ENCODE assay signal across 8 mouse cellular contexts in genomic region chr4:132515369-132516155, GRCm38 (mm10). TPM values are rescaled to one million over a fixed set of nuclear protein-coding genes. Genes with fewer than 3 reads are reported as not detected.
DNase-seq lines count a peak whose midpoint lies in the region; ATAC-seq and TF ChIP-seq lines count a peak whose summit lies in the region.

No protein-coding gene starts in this region.

- TF ChIP-seq CTCF in CH12.LX (conservative IDR thresholded peaks at IDR 0.05 in 1 of 2, IDR thresholded peaks at IDR 0.05 in 1 of 2; ENCODE audit: low read depth in 2 of 2, low read length in 2 of 2), result no peak
- no peak for TF ChIP-seq CTCF in heart, postnatal 0 days (IDR thresholded peaks at IDR 0.05; ENCODE audit: low read depth)
- TF ChIP-seq CTCF in testis, adult 2 months (IDR thresholded peaks at IDR 0.05; ENCODE audit: control insufficient read depth, insufficient read depth, insufficient replicate concordance, low read depth, low read length), result no peak

- no peaks in the 10 kb centered on the region for H3K79me2 ChIP-seq in CH12.LX (replicated peaks; ENCODE audit: control insufficient read depth, extremely low read depth, insufficient read depth, poor library complexity, severe bottlenecking)

- H3K4me2 ChIP-seq in CH12.LX (ENCODE audit: insufficient read depth, low read depth, poor library complexity, severe bottlenecking), result peak overlapping the region; percentile 84
- H3K4me2 ChIP-seq in forebrain, embryonic 11.5 days (ENCODE audit: low read depth, low read length, severe bottlenecking), result peak overlapping the region; percentile 85
- peak overlapping the region; percentile 87 for H3K4me2 ChIP-seq in heart, postnatal 0 days (ENCODE audit: low read depth, low read length)
- H3K4me2 ChIP-seq in liver, embryonic 16.5 days (ENCODE audit: low read depth, low read length), result peak overlapping the region; percentile 87
- H3K4me2 ChIP-seq in neural tube, embryonic 13.5 days, result peak overlapping the region; percentile 91

- no peaks in the 10 kb centered on the region for H3K27me3 ChIP-seq in CH12.LX (replicated peaks)
- no peaks in the 10 kb centered on the region for H3K27me3 ChIP-seq in forebrain, embryonic 11.5 days (ENCODE audit: control insufficient read depth, insufficient read depth, low read length)
- no peaks in the 10 kb centered on the region for H3K27me3 ChIP-seq in heart, postnatal 0 days (ENCODE audit: control insufficient read depth, insufficient read depth, low read length)
- H3K27me3 ChIP-seq in liver, embryonic 16.5 days (ENCODE audit: control insufficient read depth, insufficient read depth, low read depth, low read length), result no peaks in the 10 kb centered on the region
- peaks cover 14% of the 10 kb centered on the region for H3K27me3 ChIP-seq in neural tube, embryonic 13.5 days
- H3K27me3 ChIP-seq in testis, adult 2 months (ENCODE audit: control insufficient read depth, insufficient read depth, low read length), result no peaks in the 10 kb centered on the region

- H3K4me3 ChIP-seq in CH12.LX (replicated peaks in 1 of 3; ENCODE audit: low read depth in 2 of 3, low read length in 2 of 3, poor library complexity in 1 of 3), result peak overlapping the region; percentile 52 to 64 (median 63)
- H3K4me3 ChIP-seq in forebrain, embryonic 11.5 days (ENCODE audit: low read depth, low read length), result peak overlapping the region; percentile 41
- H3K4me3 ChIP-seq in heart, postnatal 0 days (ENCODE audit: low read depth, low read length), result peak overlapping the region; percentile 57
- peak overlapping the region; percentile 65 for H3K4me3 ChIP-seq in liver, embryonic 16.5 days (ENCODE audit: low read depth, low read length)
- H3K4me3 ChIP-seq in neural tube, embryonic 13.5 days, result peak overlapping the region; percentile 42
- H3K4me3 ChIP-seq in testis, adult 2 months (ENCODE audit: control insufficient read depth, low read depth, low read length), result peak overlapping the region; percentile 97

- in situ Hi-C loops in CH12.LX (cut with MboI; ENCODE audit: low pct_ligation_motif_present, low pct_unique_long_range_greater_than_20kb, low sequenced_read_pairs), result loop anchor here (25.0 kb wide), 2 partner anchors 203 to 428 kb away; partner anchors contain the start of genes Epb41 and Rab42

- H3K4me1 ChIP-seq in CH12.LX (ENCODE audit: control insufficient read depth in 1 of 2, insufficient read depth in 2 of 2), result peaks cover 3 to 33% of the 10 kb centered on the region in 2 experiments
- 0 out of 2 replicates have a peak, but pooled peaks cover 2% of the 10 kb centered on the region for H3K4me1 ChIP-seq in forebrain, embryonic 11.5 days (replicated peaks; ENCODE audit: control insufficient read depth, insufficient read depth, low read length)
- H3K4me1 ChIP-seq in heart, postnatal 0 days (ENCODE audit: control insufficient read depth, insufficient read depth), result peaks cover 7% of the 10 kb centered on the region; the same call in 1 of the 2 replicates
- peaks cover 42% of the 10 kb centered on the region for H3K4me1 ChIP-seq in liver, embryonic 16.5 days (ENCODE audit: control insufficient read depth, low read depth, low read length)
- peaks cover 16% of the 10 kb centered on the region for H3K4me1 ChIP-seq in neural tube, embryonic 13.5 days (replicated peaks)
- peaks cover 14% of the 10 kb centered on the region for H3K4me1 ChIP-seq in testis, adult 2 months (ENCODE audit: control insufficient read depth, insufficient read depth, low read length)

- no peak for TF ChIP-seq EP300 in CH12.LX (IDR thresholded peaks at IDR 0.05; ENCODE audit: low read length)
- no peak for TF ChIP-seq EP300 in heart, postnatal 0 days (IDR thresholded peaks at IDR 0.05; ENCODE audit: low read depth)

- H3K27ac ChIP-seq in CH12.LX (ENCODE audit: insufficient read depth, low read depth), result peak overlapping the region; percentile 91
- peak overlapping the region; percentile 57; the same call in 1 of the 2 replicates for H3K27ac ChIP-seq in forebrain, embryonic 11.5 days (ENCODE audit: low read depth, low read length)
- H3K27ac ChIP-seq in heart, postnatal 0 days (ENCODE audit: low read depth), result peak overlapping the region; percentile 84
- H3K27ac ChIP-seq in liver, embryonic 16.5 days (ENCODE audit: low read length), result peak overlapping the region; percentile 91
- peak overlapping the region; percentile 71 for H3K27ac ChIP-seq in neural tube, embryonic 13.5 days (replicated peaks)
- H3K27ac ChIP-seq in testis, adult 2 months (ENCODE audit: control insufficient read depth, insufficient read depth, low read depth, low read length), result peak overlapping the region; percentile 98

- peak overlapping the region; percentile 99 for H3K9ac ChIP-seq in CH12.LX (ENCODE audit: insufficient read depth, low read depth)
- peak overlapping the region; percentile 37; the same call in 1 of the 2 replicates for H3K9ac ChIP-seq in forebrain, embryonic 11.5 days (ENCODE audit: low read length)
- peak overlapping the region; percentile 37 for H3K9ac ChIP-seq in heart, postnatal 0 days (replicated peaks; ENCODE audit: low read depth, low read length)
- peak overlapping the region; percentile 65 for H3K9ac ChIP-seq in liver, embryonic 16.5 days (ENCODE audit: low read depth, low read length)
- H3K9ac ChIP-seq in neural tube, embryonic 13.5 days, result peak overlapping the region; percentile 54

- peak; percentile 95 for ATAC-seq in forebrain, embryonic 11.5 days (replicated peaks; ENCODE audit: low FRiP score)
- peak; percentile 95 for ATAC-seq in heart, postnatal 0 days (ENCODE audit: insufficient read depth, low read depth)
- ATAC-seq in liver, embryonic 16.5 days (ENCODE audit: low read depth), result peak; percentile 90
- peak; percentile 92 for ATAC-seq in neural tube, embryonic 13.5 days (ENCODE audit: low read depth)

- no peaks in the 10 kb centered on the region for H3K9me3 ChIP-seq in CH12.LX (replicated peaks; ENCODE audit: low read length)
- no peaks in the 10 kb centered on the region for H3K9me3 ChIP-seq in forebrain, embryonic 11.5 days (ENCODE audit: control insufficient read depth, low read length)
- H3K9me3 ChIP-seq in heart, postnatal 0 days (replicated peaks; ENCODE audit: control insufficient read depth, low read length), result no peaks in the 10 kb centered on the region
- no peaks in the 10 kb centered on the region for H3K9me3 ChIP-seq in liver, embryonic 16.5 days (replicated peaks; ENCODE audit: control insufficient read depth, low read length)
- H3K9me3 ChIP-seq in neural tube, embryonic 13.5 days, result no peaks in the 10 kb centered on the region

- 21% methylated on average over 22 of the region's 22 CpGs for WGBS in forebrain, embryonic 11.5 days
- WGBS in heart, postnatal 0 days, result 19% methylated on average over 22 of the region's 22 CpGs
- WGBS in liver, embryonic 16.5 days (ENCODE audit: insufficient replicate concordance), result 19% methylated on average over 22 of the region's 22 CpGs
- WGBS in neural tube, embryonic 13.5 days, result 21% methylated on average over 22 of the region's 22 CpGs

- H3K36me3 ChIP-seq in CH12.LX (replicated peaks in 1 of 2; ENCODE audit: control insufficient read depth in 1 of 2, insufficient read depth in 1 of 2, low read length in 1 of 2), result no peaks in the 10 kb centered on the region
- no peaks in the 10 kb centered on the region for H3K36me3 ChIP-seq in forebrain, embryonic 11.5 days (ENCODE audit: control insufficient read depth, insufficient read depth, low read length)
- H3K36me3 ChIP-seq in heart, postnatal 0 days (replicated peaks; ENCODE audit: control insufficient read depth, insufficient read depth, low read length), result no peaks in the 10 kb centered on the region
- no peaks in the 10 kb centered on the region for H3K36me3 ChIP-seq in liver, embryonic 16.5 days (ENCODE audit: control insufficient read depth, insufficient read depth)
- H3K36me3 ChIP-seq in neural tube, embryonic 13.5 days, result no peaks in the 10 kb centered on the region
- no peaks in the 10 kb centered on the region for H3K36me3 ChIP-seq in testis, adult 2 months (ENCODE audit: control insufficient read depth, insufficient read depth, low read length)

- TF ChIP-seq POLR2A in CH12.LX (IDR thresholded peaks at IDR 0.05; ENCODE audit: low read depth, low read length), result peak; percentile 43; the same call in 1 of the 2 replicates
- peak; percentile 92 for TF ChIP-seq POLR2A in testis, adult 2 months (IDR thresholded peaks at IDR 0.05; ENCODE audit: control insufficient read depth, low read depth, low read length)

- no peak for TF ChIP-seq RAD21 in CH12.LX (IDR thresholded peaks at IDR 0.05; ENCODE audit: low read depth, low read length)

- dilution Hi-C loops in CH12.LX (cut with MboI; ENCODE audit: extremely low pct_ligation_motif_present, extremely low pct_unique_long_range_greater_than_20kb, low sequenced_read_pairs), result no loop called here

- DNase-seq in CH12.LX (ENCODE audit: extremely low read depth), result peak; percentile 99
- DNase-seq in c-Kit-positive CD71-positive TER-119-negative erythroid progenitor cells, embryonic 14.5 days (ENCODE audit: low read depth), result peak; percentile 93
- DNase-seq in forebrain, embryonic 11.5 days (ENCODE audit: low spot score), result peak; percentile 89
- peak; percentile 99 for DNase-seq in heart, postnatal 0 days (ENCODE audit: low spot score)
- DNase-seq in kidney, postnatal 4 days, result peak; percentile 90 to 95

RNA-seq across cellular contexts. Expression of gene Sesn2, which starts 5.3 kb away (rescaled TPM):
- 44.3 and 68.1 TPM in 2 replicates for total RNA-seq in CH12.LX (2012; rRNA removed)
- 35.4 and 35.6 TPM in 2 replicates for total RNA-seq in CH12.LX (2014; rRNA removed)
- polyA plus RNA-seq in CH12.LX (2012; ENCODE audit: insufficient read length, low read depth), result 31.5 and 40.1 TPM in 2 replicates
- 9.4 and 9.5 TPM in 2 replicates for polyA plus RNA-seq in forebrain, embryonic 11.5 days (2014; fragmentation: Nextera tagmentation; extraction: Ambion mirVana)
- 6.2 and 8.9 TPM in 2 replicates for total RNA-seq in heart, postnatal 0 days (2014; rRNA removed; ENCODE audit: low replicate concordance)
- 5.0 and 5.2 TPM in 2 replicates for polyA plus RNA-seq in heart, postnatal 0 days (2015; fragmentation: Nextera tagmentation; extraction: Ambion mirVana)
- 7.9 and 8.1 TPM in 2 replicates for polyA plus RNA-seq in liver, embryonic 16.5 days (2015; fragmentation: Nextera tagmentation; extraction: Ambion mirVana)
- polyA plus RNA-seq in neural tube, embryonic 13.5 days (2015; fragmentation: Nextera tagmentation; extraction: Ambion mirVana), result 6.8 and 8.5 TPM in 2 replicates
- 18.0 and 19.4 TPM in 2 replicates for polyA plus RNA-seq in testis, adult 2 months (2012; rRNA removed)

RNA-seq across cellular contexts. Expression of gene Atpif1, which starts 17.9 kb away (rescaled TPM):
- total RNA-seq in CH12.LX (2012; rRNA removed) (263 and 292 TPM in 2 replicates), CH12.LX (2014; rRNA removed) (342 and 353 TPM in 2 replicates)
- 397 TPM in 2 replicates for polyA plus RNA-seq in CH12.LX (2012; ENCODE audit: insufficient read length, low read depth)
- 905 and 906 TPM in 2 replicates for polyA plus RNA-seq in forebrain, embryonic 11.5 days (2014; fragmentation: Nextera tagmentation; extraction: Ambion mirVana)
- total RNA-seq in heart, postnatal 0 days (2014; rRNA removed; ENCODE audit: low replicate concordance), result 340 and 524 TPM in 2 replicates
- 2,178 and 2,289 TPM in 2 replicates for polyA plus RNA-seq in heart, postnatal 0 days (2015; fragmentation: Nextera tagmentation; extraction: Ambion mirVana)
- 1,068 and 1,164 TPM in 2 replicates for polyA plus RNA-seq in liver, embryonic 16.5 days (2015; fragmentation: Nextera tagmentation; extraction: Ambion mirVana)
- polyA plus RNA-seq in neural tube, embryonic 13.5 days (2015; fragmentation: Nextera tagmentation; extraction: Ambion mirVana), result 1,393 and 1,600 TPM in 2 replicates
- 328 TPM in 2 replicates for polyA plus RNA-seq in testis, adult 2 months (2012; rRNA removed)

RNA-seq across cellular contexts. Expression of gene Dnajc8, which starts 19.8 kb away (rescaled TPM):
- 117 and 129 TPM in 2 replicates for total RNA-seq in CH12.LX (2012; rRNA removed)
- total RNA-seq in CH12.LX (2014; rRNA removed), result 187 and 189 TPM in 2 replicates
- 319 and 325 TPM in 2 replicates for polyA plus RNA-seq in CH12.LX (2012; ENCODE audit: insufficient read length, low read depth)
- polyA plus RNA-seq in forebrain, embryonic 11.5 days (2014; fragmentation: Nextera tagmentation; extraction: Ambion mirVana), result 208 and 217 TPM in 2 replicates
- total RNA-seq in heart, postnatal 0 days (2014; rRNA removed; ENCODE audit: low replicate concordance), result 64.0 and 104 TPM in 2 replicates
- 94.1 and 96.2 TPM in 2 replicates for polyA plus RNA-seq in heart, postnatal 0 days (2015; fragmentation: Nextera tagmentation; extraction: Ambion mirVana)
- 77.7 and 83.4 TPM in 2 replicates for polyA plus RNA-seq in liver, embryonic 16.5 days (2015; fragmentation: Nextera tagmentation; extraction: Ambion mirVana)
- polyA plus RNA-seq in neural tube, embryonic 13.5 days (2015; fragmentation: Nextera tagmentation; extraction: Ambion mirVana), result 150 and 158 TPM in 2 replicates
- polyA plus RNA-seq in testis, adult 2 months (2012; rRNA removed), result 22.8 and 24.8 TPM in 2 replicates

RNA-seq across cellular contexts. Expression of gene Ptafr, which starts 48.3 kb away (rescaled TPM):
- total RNA-seq in CH12.LX (2012; rRNA removed), result 0.04 TPM in 1 of 2 replicates, not detected in the other
- total RNA-seq in CH12.LX (2014; rRNA removed), result 0.31 and 0.34 TPM in 2 replicates
- polyA plus RNA-seq in CH12.LX (2012; ENCODE audit: insufficient read length, low read depth), result 0.65 and 1.1 TPM in 2 replicates
- 0.25 and 0.40 TPM in 2 replicates for polyA plus RNA-seq in forebrain, embryonic 11.5 days (2014; fragmentation: Nextera tagmentation; extraction: Ambion mirVana)
- total RNA-seq in heart, postnatal 0 days (2014; rRNA removed; ENCODE audit: low replicate concordance), result 0.08 and 1.5 TPM in 2 replicates
- polyA plus RNA-seq in heart, postnatal 0 days (2015; fragmentation: Nextera tagmentation; extraction: Ambion mirVana), result 0.61 and 0.71 TPM in 2 replicates
- 0.91 and 1.2 TPM in 2 replicates for polyA plus RNA-seq in liver, embryonic 16.5 days (2015; fragmentation: Nextera tagmentation; extraction: Ambion mirVana)
- 0.80 TPM in 2 replicates for polyA plus RNA-seq in neural tube, embryonic 13.5 days (2015; fragmentation: Nextera tagmentation; extraction: Ambion mirVana)
- 0.28 and 0.46 TPM in 2 replicates for polyA plus RNA-seq in testis, adult 2 months (2012; rRNA removed)

RNA-seq across cellular contexts. Expression of gene Med18, which starts 51.8 kb away (rescaled TPM):
- total RNA-seq in CH12.LX (2012; rRNA removed) (17.6 and 20.9 TPM in 2 replicates), CH12.LX (2014; rRNA removed) (13.9 and 15.5 TPM in 2 replicates)
- 12.7 TPM in 2 replicates for polyA plus RNA-seq in CH12.LX (2012; ENCODE audit: insufficient read length, low read depth)
- 27.2 and 31.8 TPM in 2 replicates for polyA plus RNA-seq in forebrain, embryonic 11.5 days (2014; fragmentation: Nextera tagmentation; extraction: Ambion mirVana)
- 6.6 TPM in 2 replicates for total RNA-seq in heart, postnatal 0 days (2014; rRNA removed; ENCODE audit: low replicate concordance)
- polyA plus RNA-seq in heart, postnatal 0 days (2015; fragmentation: Nextera tagmentation; extraction: Ambion mirVana), result 10.2 TPM in 2 replicates
- polyA plus RNA-seq in liver, embryonic 16.5 days (2015; fragmentation: Nextera tagmentation; extraction: Ambion mirVana), result 8.2 and 11.4 TPM in 2 replicates
- polyA plus RNA-seq in neural tube, embryonic 13.5 days (2015; fragmentation: Nextera tagmentation; extraction: Ambion mirVana), result 15.1 and 16.1 TPM in 2 replicates
- polyA plus RNA-seq in testis, adult 2 months (2012; rRNA removed), result 3.0 and 3.1 TPM in 2 replicates

Comparison
In these comparisons a context has a peak if more than half of its experiments do, and no peak if none do; other contexts are left out.
1. Peak in every context shown above with its lines: DNase-seq, ATAC-seq, H3K4me3 ChIP-seq and H3K27ac ChIP-seq.
2. H3K4me3 ChIP-seq: peak in every context shown above with its lines; median percentile 97 in testis, adult 2 months; 65 in liver, embryonic 16.5 days; 63 in CH12.LX; 57 in heart, postnatal 0 days; 42 in neural tube, embryonic 13.5 days; 41 in forebrain, embryonic 11.5 days.
3. H3K9ac ChIP-seq: peak in every context shown above with its lines; median percentile 99 in CH12.LX; 65 in liver, embryonic 16.5 days; 54 in neural tube, embryonic 13.5 days; 37 in forebrain, embryonic 11.5 days; 37 in heart, postnatal 0 days.